Mouse (Mus musculus) CD8-positive naive resting alpha-beta T cell, adult 2 months (primary cell): ENCODE results near the gene Helt.

Experiments used
- DNase-seq, 2 experiments: peaks; one replicate each; pipeline ENCODE4 v3.0.0; 2022; ENCODE audit warnings: low read depth in 2 of 2, low spot score in 2 of 2

Gene Helt

DNA sequence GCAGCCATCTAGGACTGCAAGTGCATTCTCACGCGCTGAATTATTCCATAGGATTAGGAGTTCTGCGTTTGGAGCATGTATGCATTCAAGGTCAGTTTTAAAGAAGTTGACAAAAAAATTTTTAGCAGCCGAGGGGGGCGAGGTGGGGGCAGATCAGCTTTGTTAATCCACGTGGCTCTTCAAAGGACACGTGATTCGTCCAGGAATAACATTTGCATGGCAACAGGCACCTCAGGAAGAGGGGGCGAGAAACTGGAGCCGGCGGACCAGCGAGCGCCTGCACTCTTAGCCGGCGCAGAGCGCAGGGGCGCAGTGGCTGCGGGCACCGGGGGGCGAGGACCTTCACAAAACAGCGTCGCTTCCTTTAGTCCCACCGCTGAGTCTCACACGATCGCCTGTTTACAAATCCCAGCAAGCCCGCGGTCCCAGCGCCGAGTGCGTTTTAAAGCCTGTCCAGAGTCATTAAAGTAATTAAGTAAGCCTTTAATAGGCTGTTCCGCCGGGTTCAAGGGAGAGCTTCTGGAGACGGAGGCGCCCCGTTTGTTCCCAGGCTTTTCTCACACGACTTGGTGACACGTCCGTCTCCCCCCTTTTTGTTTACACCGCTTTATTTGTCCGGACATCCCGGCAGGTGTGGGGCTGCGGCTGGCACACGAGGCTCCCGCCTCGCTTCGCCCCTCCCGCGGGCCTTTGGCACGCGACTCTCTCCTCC lies at the start of gene Helt:
TSS of gene Helt (minus strand) at position 491 of the 712 bp plus-strand sequence.
- DNase-seq = no peak

DNA sequence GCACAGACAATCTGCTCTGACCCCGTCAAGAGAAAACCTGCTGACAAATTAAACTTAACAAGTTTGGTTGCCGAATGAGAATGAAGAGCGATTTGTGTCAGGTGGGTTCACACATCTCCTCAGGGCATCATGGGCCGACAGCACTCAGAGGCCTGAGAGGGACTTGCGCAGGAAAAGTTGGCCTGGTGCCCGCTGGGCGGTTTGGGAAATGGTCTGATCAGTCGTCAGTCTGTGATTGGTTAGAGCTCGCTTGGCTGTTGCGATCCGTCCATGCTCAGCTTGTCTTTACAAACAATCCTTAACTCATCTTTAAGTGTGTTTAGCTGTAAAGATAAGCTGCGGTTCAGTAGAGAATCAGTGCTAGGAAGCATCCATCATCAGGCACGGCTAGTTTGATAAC lies 47.8 kb upstream of the Helt start:
- no peak for DNase-seq

DNA sequence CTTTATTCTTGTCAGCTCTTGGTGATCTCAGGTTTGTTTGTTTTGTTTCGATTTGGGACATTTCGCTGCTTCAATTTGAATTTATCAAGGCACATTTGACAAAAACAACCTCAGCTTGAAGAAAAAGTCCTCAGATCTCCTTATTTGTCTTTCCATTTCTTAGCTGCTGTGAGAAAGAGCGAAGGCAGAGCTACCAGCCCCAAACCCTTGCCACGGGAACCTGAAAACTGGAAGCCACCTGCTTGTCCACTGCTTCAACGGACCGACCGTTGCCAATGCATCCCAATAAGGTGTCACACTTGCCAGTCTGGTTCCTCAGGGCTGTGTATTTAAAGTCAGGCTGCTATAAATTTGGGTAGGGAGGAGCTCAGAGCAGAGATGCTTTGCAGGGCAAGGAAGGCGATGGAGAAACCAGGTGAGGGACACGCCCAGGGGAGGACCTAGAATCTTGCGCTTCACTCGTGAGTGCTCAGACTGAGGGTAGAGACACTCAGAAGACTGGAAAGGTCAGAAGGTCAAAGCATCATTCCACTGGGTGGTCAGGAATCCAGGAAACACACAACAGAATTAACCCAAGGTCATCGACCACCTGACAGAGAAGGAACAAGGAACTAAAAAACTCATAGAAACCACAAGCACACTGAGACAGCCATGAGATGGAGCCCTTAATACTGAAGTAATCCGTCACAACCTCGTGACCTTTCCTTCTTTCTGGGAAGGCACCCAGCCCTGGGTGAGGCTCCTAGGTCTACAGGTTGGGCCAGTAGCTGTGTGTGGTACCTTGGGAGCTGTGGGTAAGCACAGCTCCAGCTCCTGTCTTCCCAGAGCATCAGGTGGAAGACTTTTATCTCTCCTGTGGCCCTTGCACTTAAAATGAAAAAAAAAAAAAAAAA lies 46.2 kb upstream of the Helt start:
- no peak for DNase-seq

DNA sequence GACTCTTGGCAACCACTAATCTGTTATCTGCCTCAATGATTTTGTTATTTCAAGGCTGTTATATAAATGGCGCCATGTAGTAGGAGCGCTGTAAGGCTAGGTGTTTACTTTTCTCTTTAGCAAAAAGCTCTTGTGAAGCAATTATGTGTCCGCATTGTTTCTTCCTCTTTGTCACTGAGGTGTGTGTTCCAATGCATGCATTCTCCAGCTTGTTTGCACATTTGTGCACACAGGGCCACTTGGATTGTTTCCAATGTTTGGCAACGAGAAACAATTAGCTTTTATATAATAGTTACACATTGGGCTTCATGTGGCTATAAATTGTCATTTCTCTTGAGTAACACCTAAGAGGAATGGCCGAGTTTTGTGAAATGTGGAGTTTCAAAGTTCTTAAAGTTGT lies 44.8 kb upstream of the Helt start:
- DNase-seq = no peak

DNA sequence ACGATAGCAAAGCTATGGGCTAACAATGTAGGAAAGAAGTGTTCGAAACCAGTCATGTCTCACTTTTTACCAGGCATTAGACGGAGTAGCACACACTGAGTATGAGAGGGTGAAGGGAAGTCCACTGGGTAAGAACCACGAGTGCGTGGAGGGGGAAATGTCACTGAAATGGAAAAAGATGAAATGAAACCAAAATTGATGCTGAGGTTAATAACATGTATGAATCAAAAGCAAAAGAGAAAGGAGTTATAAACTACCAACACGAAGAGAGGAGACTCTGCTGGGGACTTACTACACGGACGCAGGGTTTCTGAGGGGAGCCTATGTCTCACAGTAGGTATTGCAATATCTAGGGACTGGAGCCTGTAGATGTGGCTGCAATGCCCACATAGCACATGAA lies 41.9 kb upstream of the Helt start:
- no peak for DNase-seq

DNA sequence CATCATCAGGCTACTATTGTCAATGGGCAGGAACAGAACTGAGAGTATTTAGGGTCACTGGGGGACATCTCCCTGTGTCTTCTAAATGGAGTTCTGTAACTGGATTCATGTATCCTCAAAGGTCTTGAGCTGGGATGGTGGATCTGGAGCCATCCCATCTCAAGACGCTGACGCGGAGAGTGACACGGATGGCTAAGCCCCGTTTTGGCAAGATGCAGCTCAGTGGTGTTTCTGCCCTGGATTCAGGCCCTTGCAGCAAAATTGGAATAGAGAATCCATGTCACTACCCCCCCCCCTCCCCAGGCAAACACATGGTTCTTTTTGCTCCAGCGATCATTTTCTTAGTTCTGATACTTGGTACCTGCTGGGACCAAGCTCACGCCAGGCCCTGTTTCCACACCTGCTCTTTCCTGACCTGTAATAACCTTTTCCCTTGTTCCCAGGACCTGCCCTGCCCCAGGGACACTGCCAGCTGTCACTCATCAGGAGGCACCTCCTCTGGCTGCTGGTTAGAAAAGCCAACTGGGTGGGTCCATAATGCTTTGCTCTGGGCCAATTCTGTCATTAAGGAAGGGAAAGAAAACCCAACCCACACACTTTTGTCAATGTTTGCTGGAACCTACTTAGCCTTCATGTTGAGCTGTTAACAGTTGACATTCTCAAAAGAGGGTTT lies 38.1 kb upstream of the Helt start:
- DNase-seq = no peak

DNA sequence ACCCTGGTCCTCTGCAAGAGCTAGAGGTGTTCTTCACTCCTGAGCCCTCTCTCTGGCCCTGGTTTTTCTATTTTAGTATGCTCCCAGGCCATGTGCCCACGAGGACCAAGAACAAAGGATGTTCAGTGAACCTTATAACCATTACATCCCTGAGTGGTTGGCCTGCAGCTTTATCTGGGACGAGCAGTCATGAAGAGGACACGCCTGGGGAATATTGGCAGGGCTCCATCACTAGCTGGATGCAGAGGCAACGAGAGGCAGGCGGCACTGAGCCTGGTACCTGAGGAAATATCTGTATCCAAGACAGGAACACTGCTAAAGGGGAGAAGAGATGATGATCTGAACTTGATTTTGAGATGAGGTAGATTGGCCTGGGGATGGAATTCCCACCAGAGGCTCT lies 37.3 kb upstream of the Helt start:
- no peak for DNase-seq

DNA sequence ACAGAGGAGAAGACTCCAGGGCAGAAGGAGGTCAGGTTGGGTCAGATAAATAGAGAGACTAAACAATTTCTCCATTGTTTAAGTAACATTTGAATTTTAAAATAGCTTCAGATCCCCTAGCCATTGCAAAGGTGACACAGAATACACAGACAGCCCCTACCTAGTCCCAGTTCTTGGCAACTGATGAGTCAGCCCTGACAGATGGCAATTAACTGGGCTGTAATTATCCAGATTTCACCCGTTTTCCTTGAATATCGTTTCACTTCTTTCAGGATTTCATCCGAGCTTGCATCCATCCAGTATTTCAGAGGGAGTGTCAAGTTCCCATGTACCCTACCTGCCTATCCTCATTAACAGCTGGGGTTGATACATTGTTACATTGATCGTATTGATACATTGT lies 34.9 kb upstream of the Helt start:
- DNase-seq = no peak

DNA sequence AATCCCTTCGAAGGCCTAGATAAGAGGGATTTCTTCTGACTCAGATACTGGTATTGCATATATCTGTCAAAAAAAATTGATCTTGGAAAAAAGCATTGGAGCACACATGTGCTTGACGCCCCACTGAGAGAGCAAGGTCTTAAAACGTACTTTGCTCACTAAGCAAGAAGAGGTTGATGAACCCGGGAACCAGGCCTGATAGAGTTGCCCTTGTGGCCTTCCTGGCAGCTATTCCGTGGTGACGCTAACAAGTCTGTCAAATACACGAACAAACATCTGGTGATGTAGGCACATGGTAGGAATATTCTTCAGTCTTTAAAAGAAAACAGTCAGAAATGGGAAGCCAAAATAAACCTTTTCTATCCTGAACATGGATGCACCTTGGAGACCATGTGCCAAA lies 32.8 kb upstream of the Helt start:
- DNase-seq = no peak

DNA sequence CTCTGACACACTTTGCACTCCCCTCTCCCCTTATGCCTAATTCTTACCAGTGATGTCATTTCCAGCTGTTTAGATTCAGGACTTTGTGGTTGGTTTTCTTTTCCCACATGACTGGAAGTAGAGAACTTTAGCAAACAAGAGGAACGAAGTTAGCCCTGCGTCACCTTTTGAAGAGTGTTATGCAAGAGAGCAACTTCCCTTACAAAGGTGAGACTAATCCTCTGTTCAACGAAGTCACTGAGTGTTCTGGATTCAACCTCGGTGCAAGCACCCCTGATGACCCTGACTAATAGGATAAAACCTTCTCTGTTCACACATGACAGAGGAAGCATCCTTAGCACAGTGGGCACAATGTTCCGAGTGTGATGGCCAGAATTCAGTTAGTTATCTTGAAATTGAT lies 32.2 kb upstream of the Helt start:
- DNase-seq = no peak

DNA sequence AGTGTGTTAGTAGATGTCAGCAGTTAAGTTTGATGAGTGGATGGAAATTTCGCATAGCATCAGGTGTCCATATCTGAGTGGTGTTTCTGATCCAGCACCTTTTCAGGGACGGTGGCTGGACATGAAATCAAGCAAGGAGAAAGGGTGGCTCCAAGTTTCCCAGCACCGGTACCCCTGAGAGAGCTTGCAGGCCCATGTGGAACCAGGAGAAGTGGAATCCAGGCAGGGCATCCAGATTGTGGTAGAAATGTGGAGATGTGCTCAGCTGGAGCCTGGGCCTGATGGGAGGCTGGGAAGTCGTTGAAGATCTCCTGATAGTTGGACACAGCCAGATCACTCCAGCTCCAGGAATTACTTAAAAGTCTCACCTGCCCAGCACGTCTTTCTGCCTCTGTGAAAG lies 30.2 kb upstream of the Helt start:
- no peak for DNase-seq

DNA sequence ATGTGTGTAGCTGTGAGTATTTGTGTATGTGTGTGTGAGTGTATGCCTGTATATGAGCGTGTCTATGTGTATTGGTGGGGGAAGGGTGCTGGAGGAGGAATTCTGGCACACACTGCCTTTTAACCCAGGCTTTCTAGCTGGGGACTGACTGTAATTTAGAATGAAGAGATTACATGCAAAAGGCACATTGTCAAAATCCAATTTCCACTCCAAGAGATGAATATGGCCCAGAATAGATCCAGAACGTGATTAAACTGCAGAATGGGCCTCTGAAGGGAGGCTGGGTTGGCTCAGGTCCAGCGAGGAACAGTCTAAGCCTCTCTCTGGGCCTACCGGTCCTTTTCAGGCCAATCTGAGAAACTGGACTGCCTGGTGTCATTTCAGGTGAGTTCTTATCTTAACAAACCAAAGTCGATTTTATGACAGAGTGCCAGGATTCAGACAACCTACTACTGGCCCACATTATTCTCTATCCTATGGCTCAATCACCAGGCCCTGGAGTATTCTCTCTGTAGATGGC lies 29.3 kb upstream of the Helt start:
- no peak for DNase-seq

DNA sequence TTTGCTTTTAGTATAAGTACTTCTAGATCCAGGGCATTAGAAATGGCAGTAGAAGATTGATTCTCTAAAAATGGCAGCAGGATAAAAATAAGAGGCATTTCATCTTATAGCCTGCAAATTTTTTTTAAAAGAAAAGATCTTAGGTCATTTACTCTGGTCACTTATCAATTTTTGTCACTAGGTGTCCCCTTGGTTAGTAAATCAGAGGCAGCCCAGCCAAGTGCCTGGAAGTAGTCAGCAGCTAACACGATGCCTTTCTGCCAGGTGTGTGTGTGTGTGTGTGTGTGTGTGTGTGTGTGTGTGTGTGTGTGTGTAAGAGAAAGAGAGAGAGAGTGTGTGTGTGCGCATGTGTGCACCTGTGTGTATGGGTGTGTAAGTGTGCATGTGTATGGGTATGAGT lies 28.4 kb upstream of the Helt start:
- DNase-seq = no peak

DNA sequence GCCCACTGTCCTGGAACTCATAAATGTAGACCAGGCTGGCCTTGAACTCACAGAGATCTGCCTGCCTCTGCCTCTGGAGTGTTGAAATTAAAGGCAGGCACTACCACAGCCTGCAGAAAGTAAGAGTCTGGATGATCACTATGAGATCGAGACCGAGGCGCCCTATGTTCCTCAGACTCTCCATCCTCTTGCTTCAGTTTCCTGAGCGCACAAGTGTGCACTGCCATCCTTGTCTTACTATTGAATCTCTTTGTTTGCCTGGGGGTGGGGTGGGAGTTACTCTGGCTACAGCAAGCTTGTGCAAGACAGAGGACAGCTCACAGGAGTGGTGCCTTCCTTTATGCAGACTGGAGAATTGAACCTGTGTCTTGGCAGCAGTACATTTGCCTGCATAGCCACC lies 27.9 kb upstream of the Helt start:
- DNase-seq = no peak

DNA sequence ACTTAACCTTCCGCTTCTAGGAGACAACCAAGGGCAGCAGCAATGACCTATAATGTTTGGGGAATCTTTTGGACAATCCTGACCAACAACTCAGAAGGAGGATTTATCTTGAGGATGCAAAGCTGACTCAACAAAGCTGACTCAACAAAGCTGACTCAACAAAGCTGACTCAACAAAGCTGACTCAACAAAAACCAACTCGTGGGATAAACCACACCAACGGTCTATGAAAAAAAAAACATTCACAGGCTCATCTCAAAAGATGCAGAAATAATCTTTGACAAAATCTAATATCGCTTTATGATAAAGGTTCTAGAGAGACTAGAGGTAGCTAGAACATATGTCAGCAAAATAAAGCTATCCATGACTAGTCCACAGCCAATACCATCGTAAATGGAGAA lies 24.3 kb upstream of the Helt start:
- no peak for DNase-seq

DNA sequence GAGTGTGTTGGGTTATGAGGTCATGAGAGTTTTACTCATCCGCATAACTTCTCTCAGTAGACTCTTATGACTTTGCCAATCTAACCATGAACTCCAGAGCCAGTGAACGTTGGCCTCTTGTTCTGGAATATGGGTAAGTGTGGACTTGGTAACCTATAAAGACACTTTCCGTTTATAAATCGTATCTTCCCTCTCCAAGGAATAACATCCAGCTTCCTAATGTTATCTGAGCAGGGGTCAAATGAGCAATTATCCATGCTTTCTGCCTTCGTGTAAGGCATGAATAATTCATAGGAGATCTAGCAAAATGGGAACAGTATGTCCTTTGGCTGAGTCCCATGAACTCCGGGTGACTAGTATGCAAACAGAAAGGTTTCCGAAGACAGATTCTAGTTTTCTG lies 22.7 kb upstream of the Helt start:
- no peak for DNase-seq

DNA sequence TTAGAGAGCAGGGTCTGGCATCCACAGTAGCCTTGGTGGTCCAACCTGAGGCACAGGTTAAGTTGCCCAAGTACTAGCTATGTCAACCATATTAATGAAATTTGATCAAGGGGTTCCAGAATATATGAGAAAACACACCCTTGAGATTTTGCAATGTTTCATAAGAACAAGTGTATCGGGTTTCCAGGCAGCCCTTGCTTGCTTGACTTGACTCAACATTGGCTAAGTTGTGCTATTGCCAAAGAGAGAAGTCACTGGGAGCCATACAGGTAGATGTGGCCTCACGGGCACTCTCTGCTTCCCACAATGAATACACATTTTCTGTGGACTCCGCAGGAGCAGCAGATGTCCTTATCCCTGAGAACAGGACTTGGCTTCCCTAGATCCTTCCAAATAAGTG lies 19.3 kb upstream of the Helt start:
- DNase-seq = no peak

DNA sequence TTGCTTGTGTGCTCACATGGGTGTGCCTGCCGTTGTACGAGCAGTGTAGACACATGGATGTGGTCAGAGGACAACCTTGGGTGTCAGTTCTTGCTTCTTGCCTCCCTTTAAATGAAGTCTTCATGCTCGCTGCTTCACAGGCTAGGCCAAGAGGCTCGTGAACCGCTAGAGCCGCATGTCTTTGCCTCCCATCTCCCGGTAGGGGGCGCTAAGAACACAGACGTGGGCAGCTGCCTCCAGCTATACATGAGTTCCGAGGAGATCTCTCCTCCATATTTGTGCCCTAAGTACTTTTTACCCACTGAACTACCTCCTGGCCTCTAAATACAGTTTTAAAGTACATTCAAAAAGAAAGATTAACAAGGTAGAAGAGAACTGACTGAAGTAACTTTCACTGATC lies 16.7 kb upstream of the Helt start:
- peak; percentile 19 to 49 for DNase-seq

DNA sequence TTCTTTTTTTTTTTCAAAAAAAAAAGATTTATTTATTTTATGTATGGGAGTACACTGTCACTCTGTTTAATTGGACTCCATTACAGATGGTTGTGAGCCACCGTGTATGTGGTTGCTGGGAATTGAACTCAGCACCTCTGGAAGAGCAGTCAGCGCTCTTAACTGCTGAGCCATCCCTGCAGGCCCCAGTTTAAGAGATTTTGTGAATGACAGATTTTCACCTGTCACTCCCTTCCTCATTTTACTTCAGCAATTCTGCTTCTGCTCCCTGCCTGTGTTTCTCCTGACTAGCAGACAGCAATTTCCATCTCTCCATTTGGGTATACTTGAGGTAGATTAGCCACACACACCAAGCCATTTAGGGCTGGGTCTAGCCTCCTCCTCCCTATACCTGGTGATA lies 13.7 kb upstream of the Helt start:
- no peak for DNase-seq

DNA sequence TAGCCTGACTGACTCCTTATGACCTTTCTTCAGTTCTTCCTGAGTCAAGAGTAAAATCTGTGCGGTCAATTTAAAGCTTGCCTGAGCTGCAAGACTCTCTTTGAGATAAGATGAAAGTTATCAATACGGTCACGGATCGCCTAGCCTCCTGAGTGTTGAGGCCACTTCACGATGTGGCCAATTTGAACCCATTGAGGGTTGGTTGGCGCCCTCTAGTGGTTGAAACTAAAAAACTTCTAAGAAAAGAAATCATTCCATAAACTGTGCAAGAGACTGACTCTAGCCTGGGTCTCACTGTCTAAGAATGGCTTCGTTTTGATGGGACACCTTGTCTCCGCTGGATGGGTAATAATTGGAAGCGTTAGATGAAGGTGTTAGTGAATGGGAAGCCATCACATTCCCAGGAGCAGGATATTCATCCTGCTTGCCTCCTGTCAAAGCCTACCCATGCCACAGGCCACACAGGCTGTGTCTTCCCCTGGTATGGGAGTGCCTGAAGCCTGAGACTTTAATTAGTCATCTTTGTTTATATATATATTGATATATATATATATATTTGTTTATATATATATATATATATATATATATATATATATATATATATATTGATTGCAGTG lies 11.4 kb upstream of the Helt start:
- DNase-seq = peak in 1 of 2 experiments; percentile 30

DNA sequence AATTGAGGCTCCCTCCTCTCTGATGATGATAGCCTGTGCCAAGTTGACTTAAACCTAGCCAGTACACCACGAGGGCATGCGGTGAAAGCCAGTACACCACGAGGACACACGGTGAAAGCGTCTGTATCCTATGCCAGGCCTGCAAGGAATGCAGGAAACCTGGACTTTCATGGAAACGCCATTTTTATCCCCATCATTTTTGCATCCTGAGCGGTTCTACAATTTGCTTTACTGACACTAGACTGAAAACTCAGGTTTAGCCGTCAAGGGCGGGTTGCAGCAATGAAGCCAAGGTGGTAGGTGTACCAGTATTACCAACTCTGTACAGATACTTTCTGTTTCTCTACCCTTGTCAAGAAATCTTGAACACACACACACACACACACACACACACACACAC lies 7.7 kb upstream of the Helt start:
- DNase-seq = no peak
